Mouse (Mus musculus): ENCODE measurements around the gene Igsf11.

DNA sequence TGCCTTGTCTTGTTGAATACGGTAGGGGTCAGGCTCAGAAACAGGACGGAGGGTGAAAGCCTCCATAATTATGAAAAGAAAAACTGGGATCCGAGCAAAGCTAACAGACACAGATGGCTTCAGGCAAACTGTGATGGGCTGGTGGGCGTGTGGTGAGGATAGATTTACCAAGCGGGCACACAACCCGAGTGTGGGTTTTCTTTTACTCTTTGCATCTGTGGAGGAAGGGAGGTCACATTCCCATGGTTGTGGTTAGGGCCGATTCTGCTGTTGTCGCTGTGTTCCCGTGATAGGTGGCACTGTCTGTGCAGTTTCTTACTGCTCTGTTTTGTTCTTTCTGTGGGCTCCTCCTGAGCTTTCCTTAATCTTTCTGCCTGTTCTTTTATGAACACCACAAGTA, 70.2 kb downstream of the Igsf11 start:
- TF ChIP-seq POLR2A (IDR thresholded peaks at IDR 0.05; ENCODE audit: low read depth, low read length) = no peak
- TF ChIP-seq CTCF (conservative IDR thresholded peaks at IDR 0.05 in 1 of 2, IDR thresholded peaks at IDR 0.05 in 1 of 2; ENCODE audit: low read depth in 2 of 2, low read length in 2 of 2) = no peak
- no peak for TF ChIP-seq SMC3 (IDR thresholded peaks at IDR 0.05; ENCODE audit: low read depth, low read length)

Data from CH12.LX (cell line).